Mouse (Mus musculus) myocyte (in vitro differentiated cells): ENCODE data around the gene Ccl9. TPM values are rescaled to one million over a fixed set of nuclear protein-coding genes. Genes with fewer than 3 reads are reported as not detected.

Source experiments
- H3K27me3 ChIP-seq: one replicate; pipeline ENCODE4 v1.6.1; 2011; ENCODE audit not compliant: control insufficient read depth, insufficient read depth, insufficient read length
- H3K36me3 ChIP-seq: one replicate; pipeline ENCODE4 v1.6.1; 2011; ENCODE audit not compliant: control insufficient read depth, insufficient read depth
- H3K4me2 ChIP-seq: one replicate; pipeline ENCODE4 v1.6.1; 2011; ENCODE audit warnings: low read depth, control low read depth
- H3K4me3 ChIP-seq: one replicate; pipeline ENCODE4 v1.5.1; 2011; ENCODE audit warnings: mild to moderate bottlenecking, control low read depth, moderate library complexity
- H3K79me2 ChIP-seq: one replicate; pipeline ENCODE4 v1.6.1; 2011; ENCODE audit not compliant: control insufficient read depth, insufficient read depth
- H3ac ChIP-seq: one replicate; pipeline ENCODE4 v1.6.1; 2011; ENCODE audit not compliant: control insufficient read depth, insufficient read length
- CEBPB ChIP-seq: IDR thresholded peaks from 2 replicates; pipeline ENCODE4 v1.6.1; 2011; ENCODE audit warnings: mild to moderate bottlenecking, moderate library complexity; ENCODE audit not compliant: poor library complexity, insufficient read depth, severe bottlenecking
- E2F4 ChIP-seq: IDR thresholded peaks from one replicate; pipeline ENCODE4 v1.6.1; 2011; ENCODE audit warnings: mild to moderate bottlenecking, control low read depth, moderate library complexity; ENCODE audit not compliant: insufficient read depth
- MAX ChIP-seq: IDR thresholded peaks from one replicate; pipeline ENCODE4 v1.6.1; 2011; ENCODE audit warnings: low read depth, mild to moderate bottlenecking, control low read depth
- MYOD1 ChIP-seq, 3 experiments: IDR thresholded peaks; one replicate each; pipeline ENCODE4 v1.6.1; 2011; ENCODE audit warnings: control low read depth in 2 of 3, low read depth in 2 of 3, mild to moderate bottlenecking in 2 of 3, moderate library complexity in 1 of 3; ENCODE audit not compliant: insufficient read length in 2 of 3, control insufficient read depth in 1 of 3
- MYOG ChIP-seq, 3 experiments: IDR thresholded peaks; one replicate each; pipeline ENCODE4 v1.6.1; 2011; ENCODE audit warnings: control low read depth in 2 of 3, low read depth in 2 of 3, mild to moderate bottlenecking in 2 of 3; ENCODE audit not compliant: insufficient read length in 2 of 3, control insufficient read depth in 1 of 3, insufficient read depth in 1 of 3
- POLR2A ChIP-seq: IDR thresholded peaks from one replicate; pipeline ENCODE4 v1.6.1; 2011; ENCODE audit warnings: low read depth, mild to moderate bottlenecking, control low read depth, moderate library complexity; ENCODE audit not compliant: insufficient read length
- POLR2AphosphoS2 ChIP-seq: IDR thresholded peaks from one replicate; pipeline ENCODE4 v1.6.1; 2011; ENCODE audit warnings: low read depth, control low read depth; ENCODE audit not compliant: insufficient read length
- REST ChIP-seq: IDR thresholded peaks from one replicate; pipeline ENCODE4 v1.6.1; 2011; ENCODE audit warnings: mild to moderate bottlenecking, control low read depth, moderate library complexity; ENCODE audit not compliant: insufficient read depth, insufficient read length
- SRF ChIP-seq: IDR thresholded peaks from one replicate; pipeline ENCODE4 v1.6.1; 2011; ENCODE audit warnings: low read depth; ENCODE audit not compliant: control insufficient read depth, insufficient read length
- TCF12 ChIP-seq: IDR thresholded peaks from one replicate; pipeline ENCODE4 v1.6.1; 2011; ENCODE audit warnings: mild to moderate bottlenecking, control low read depth; ENCODE audit not compliant: poor library complexity, insufficient read depth, severe bottlenecking
- TCF3 ChIP-seq: IDR thresholded peaks from one replicate; pipeline ENCODE4 v1.6.1; 2011; ENCODE audit warnings: low read depth, control low read depth; ENCODE audit not compliant: insufficient read length
- USF1 ChIP-seq: IDR thresholded peaks from one replicate; pipeline ENCODE4 v1.6.1; 2011; ENCODE audit warnings: low read depth, mild to moderate bottlenecking, control low read depth, moderate library complexity
- polyA plus RNA-seq: library from polyadenylated mRNA; unstranded; fragments of >200 nt; fragmentation: generic; extraction: Trizol; gene quantifications from one replicate; pipeline ENCODE4 v1.2.1, GENCODE M21; 2012; ENCODE audit warnings: missing spikeins

Gene Ccl9
- 8.2 TPM for polyA plus RNA-seq

DNA sequence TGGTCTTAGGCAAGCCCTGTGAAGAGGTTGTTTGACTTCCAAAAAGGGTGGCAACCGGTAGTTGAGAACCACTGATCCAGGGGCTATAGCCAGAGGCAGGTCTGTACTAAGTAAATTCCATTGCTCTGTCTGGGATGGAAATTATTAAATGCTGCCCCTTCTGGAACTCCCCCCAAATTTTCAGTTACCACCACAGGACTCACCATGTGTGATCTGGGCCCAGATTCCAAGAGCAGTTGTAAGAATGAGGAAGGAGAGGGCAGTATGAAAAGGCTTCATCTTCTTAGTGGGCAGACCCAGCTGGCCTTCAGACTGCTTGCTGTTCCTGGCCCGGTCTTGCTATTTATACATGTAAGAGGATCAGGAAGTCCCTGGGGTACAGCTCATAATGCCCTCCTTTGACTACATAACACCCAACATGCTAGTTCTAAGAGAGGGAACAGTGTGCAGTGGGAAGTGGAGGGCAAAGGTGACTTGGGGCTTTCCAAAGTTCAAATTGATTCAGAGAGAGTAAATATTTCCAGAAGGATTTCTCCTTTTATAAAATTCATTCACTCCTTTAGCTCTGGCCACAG lies at the start of gene Ccl9:
Ccl9 (minus strand) TSS at position 451 of the 575 bp plus-strand sequence.
- Histone ChIP-seq H3K36me3 (no peaks in the 10 kb centered on the region), H3K4me3 (no peak within 1 kb of the TSS), H3K4me2 (peak within 1 kb of the TSS; percentile 61), H3K79me2 (no peaks in the 10 kb centered on the region), H3ac (no peak within 1 kb of the TSS), H3K27me3 (no peaks in the 10 kb centered on the region)
- TF ChIP-seq CEBPB: no peak
- no peak for TF ChIP-seq MAX
- TF ChIP-seq USF1: no peak
- no peak for TF ChIP-seq MYOD1 (IDR thresholded peaks at IDR 0.05; ENCODE audit: control insufficient read depth in 1 of 3, insufficient read length in 2 of 3, low read depth in 2 of 3)

DNA sequence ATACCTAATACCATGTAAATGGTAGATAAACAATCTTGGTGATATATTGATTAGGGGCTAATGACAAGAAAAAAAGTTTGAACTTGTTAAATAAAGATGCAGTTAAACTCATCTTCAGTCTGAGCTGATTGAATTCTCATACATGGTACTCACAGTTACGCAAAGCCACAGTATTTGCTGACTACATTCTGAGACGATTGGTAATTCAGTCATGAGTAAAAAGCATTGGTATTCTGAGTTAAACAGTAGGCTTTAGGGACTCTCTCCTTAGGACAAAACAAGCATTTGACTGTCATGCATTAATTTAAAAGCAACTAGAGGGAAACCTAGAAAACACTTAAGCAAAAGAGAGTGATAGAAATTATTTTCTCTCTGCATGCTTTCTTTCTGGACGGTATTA lies 45.1 kb upstream of the Ccl9 start:
- H3ac ChIP-seq: no peak overlapping the region
- no peaks in the 10 kb centered on the region for H3K79me2 ChIP-seq
- H3K27me3 ChIP-seq: no peaks in the 10 kb centered on the region
- H3K36me3 ChIP-seq: no peaks in the 10 kb centered on the region
- no peak overlapping the region for H3K4me2 ChIP-seq
- TF ChIP-seq USF1 (no peak), TCF12 (no peak), POLR2AphosphoS2 (no peak), MYOD1 (IDR thresholded peaks at IDR 0.05; ENCODE audit: control insufficient read depth in 1 of 3, insufficient read length in 2 of 3, low read depth in 2 of 3) (no peak)
- H3K4me3 ChIP-seq: no peak overlapping the region

DNA sequence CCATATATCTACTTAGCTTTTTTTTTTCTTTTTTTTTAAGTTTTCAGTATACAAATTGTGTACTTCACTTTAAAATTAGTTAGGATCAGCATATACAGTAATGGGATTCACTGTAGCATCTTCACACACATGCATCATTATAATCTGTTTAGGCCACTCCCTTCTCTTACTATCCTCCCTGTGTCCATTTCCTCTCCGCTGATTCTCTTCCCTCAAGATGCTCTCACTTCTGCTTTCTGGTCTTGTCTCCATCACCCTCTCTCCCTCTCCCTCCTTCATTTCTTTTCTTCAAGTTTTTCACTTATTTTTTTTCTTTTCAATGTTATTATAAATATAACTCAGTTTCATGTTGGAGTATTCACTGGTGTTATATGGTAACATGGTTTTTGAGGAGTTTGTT lies 40.6 kb upstream of the Ccl9 start:
- Histone ChIP-seq H3K27me3 (no peaks in the 10 kb centered on the region), H3ac (no peak overlapping the region), H3K79me2 (no peaks in the 10 kb centered on the region), H3K4me2 (no peak overlapping the region), H3K4me3 (no peak overlapping the region), H3K36me3 (no peaks in the 10 kb centered on the region)
- no peak for TF ChIP-seq TCF3
- no peak for TF ChIP-seq TCF12
- TF ChIP-seq CEBPB: no peak
- TF ChIP-seq REST: no peak
- no peak for TF ChIP-seq POLR2AphosphoS2
- TF ChIP-seq POLR2A: no peak
- no peak for TF ChIP-seq USF1
- no peak for TF ChIP-seq MAX
- no peak for TF ChIP-seq E2F4
- TF ChIP-seq SRF: no peak
- no peak for TF ChIP-seq MYOD1 (IDR thresholded peaks at IDR 0.05; ENCODE audit: control insufficient read depth in 1 of 3, insufficient read length in 2 of 3, low read depth in 2 of 3)

DNA sequence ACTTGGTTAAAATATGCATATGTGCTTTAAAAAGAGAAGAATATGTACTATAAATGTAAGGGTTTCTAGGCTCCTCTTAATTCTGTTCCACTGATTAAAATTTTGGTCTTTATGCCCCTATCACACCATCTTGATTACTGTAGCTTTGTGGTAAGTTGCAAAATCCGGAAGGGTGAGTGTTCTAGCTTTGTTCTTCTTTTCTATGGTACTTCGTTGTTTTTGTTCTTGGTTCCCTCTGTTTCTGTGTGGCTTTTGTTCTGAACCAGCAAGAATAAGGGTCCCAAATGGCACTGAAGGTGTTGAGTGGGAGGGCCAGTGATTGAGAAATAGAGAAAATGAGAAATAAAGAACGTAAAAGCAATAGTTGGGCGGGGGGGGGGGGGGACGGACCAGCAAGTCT lies 39.8 kb upstream of the Ccl9 start:
- Histone ChIP-seq H3K36me3 (no peaks in the 10 kb centered on the region), H3K4me2 (no peak overlapping the region)
- TF ChIP-seq USF1 (no peak), POLR2AphosphoS2 (no peak), CEBPB (no peak)

DNA sequence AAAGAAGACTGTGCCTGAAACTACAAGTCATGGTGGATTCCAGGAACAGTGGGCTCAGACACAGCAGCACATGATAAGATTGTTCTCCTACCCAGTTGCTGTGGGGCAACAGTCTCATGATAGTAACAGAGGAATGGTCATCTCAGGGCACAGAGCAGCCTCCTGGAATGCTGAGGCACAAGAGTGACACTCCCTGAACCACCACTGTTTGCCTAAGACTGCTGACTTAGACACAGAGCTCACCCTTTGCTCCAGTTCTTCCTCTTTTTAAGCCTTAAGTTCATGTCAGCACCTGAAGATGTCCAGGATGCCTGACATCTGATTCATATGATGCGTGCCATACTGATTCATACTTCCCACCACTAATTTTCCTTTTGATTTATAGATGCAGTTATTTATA lies 38.1 kb upstream of the Ccl9 start:
- Histone ChIP-seq H3K36me3 (no peaks in the 10 kb centered on the region), H3K79me2 (no peaks in the 10 kb centered on the region), H3K4me2 (no peak overlapping the region), H3K27me3 (no peaks in the 10 kb centered on the region), H3ac (no peak overlapping the region), H3K4me3 (no peak overlapping the region)
- TF ChIP-seq MYOG (IDR thresholded peaks at IDR 0.05; ENCODE audit: control insufficient read depth in 1 of 3, insufficient read depth in 1 of 3, insufficient read length in 2 of 3, low read depth in 2 of 3) (no peak), CEBPB (no peak), SRF (no peak), MYOD1 (IDR thresholded peaks at IDR 0.05; ENCODE audit: control insufficient read depth in 1 of 3, insufficient read length in 2 of 3, low read depth in 2 of 3) (no peak), POLR2A (no peak), TCF3 (no peak), TCF12 (no peak), E2F4 (no peak), REST (no peak), USF1 (no peak), POLR2AphosphoS2 (no peak), MAX (no peak)

More for the DNA sequence above, 39.8 kb upstream of the Ccl9 start:
- Histone ChIP-seq H3ac (no peak overlapping the region), H3K4me3 (no peak overlapping the region), H3K27me3 (no peaks in the 10 kb centered on the region), H3K79me2 (no peaks in the 10 kb centered on the region)
